Mouse (Mus musculus): Measurements from ENCODE around the gene Tshz2. TPM values are rescaled to one million over a fixed set of nuclear protein-coding genes. Genes with fewer than 3 reads are reported as not detected.

The Tshz2 gene
- polyA plus RNA-seq, 1 experiment from 2014 or later: 1.3 TPM

DNA sequence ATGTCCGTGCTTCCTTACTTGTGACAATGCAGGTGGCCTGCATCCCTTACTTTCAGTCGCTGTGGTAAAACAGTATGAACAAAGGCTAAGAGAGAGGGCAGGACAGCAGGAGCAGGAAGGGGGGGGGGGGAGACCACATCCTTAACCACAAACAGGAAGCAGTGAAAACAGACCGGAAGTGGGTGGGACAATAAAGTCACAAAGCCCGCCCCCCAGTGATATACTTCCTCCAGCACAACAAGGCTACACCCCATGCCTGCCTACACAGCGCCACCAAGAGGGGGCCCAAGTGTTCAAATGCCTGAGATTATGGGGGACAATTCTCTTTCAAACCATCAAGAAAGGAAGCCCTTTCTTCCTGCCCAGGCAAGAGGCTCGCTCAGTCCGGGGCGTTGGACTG is 392.1 kb downstream of the Tshz2 start:
- Histone ChIP-seq H3K9me3 (ENCODE audit: control insufficient read depth, low read length) (no peaks in the 10 kb centered on the region), H3K4me2 (no peak overlapping the region), H3K4me1 (ENCODE audit: control insufficient read depth, insufficient read depth, low read length) (no peaks in the 10 kb centered on the region), H3K27ac (ENCODE audit: low read depth, low read length) (no peak overlapping the region), H3K27me3 (ENCODE audit: control insufficient read depth, insufficient read depth, low read length) (no peaks in the 10 kb centered on the region), H3K36me3 (ENCODE audit: control insufficient read depth, insufficient read depth, low read length) (no peaks in the 10 kb centered on the region), H3K9ac (ENCODE audit: low read length) (no peak overlapping the region), H3K4me3 (ENCODE audit: low read depth, low read length) (no peak overlapping the region)
- ATAC-seq (ENCODE audit: low FRiP score) (no peak), DNase-seq (ENCODE audit: low spot score, missing footprints) (no peak)
- 92% methylated on average over 8 of the region's 8 CpGs for WGBS

DNA sequence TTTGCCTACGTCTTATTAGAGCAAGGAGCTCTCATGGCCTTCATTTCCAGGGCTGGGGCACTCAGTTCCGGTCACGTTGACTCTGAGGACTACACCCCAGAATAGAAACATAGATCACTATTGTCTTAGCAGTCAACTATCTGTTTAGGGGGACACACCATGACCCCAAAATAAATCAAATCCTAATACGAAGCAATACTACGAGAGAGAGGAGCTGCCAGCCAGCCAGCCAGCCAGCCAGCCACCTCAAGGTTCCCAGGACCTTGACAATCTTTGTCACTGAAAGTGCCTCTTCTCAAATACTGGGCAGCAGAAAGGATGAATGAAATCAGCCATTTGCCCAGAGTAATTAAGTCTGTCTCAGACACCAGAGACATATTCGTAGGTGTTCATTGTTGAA is 393.1 kb downstream of the Tshz2 start:
- Histone ChIP-seq H3K4me2 (no peak overlapping the region), H3K4me1 (ENCODE audit: control insufficient read depth, insufficient read depth, low read length) (no peaks in the 10 kb centered on the region), H3K27me3 (ENCODE audit: control insufficient read depth, insufficient read depth, low read length) (no peaks in the 10 kb centered on the region), H3K36me3 (ENCODE audit: control insufficient read depth, insufficient read depth, low read length) (no peaks in the 10 kb centered on the region), H3K9ac (ENCODE audit: low read length) (no peak overlapping the region), H3K4me3 (ENCODE audit: low read depth, low read length) (no peak overlapping the region), H3K9me3 (ENCODE audit: control insufficient read depth, low read length) (no peaks in the 10 kb centered on the region; the same call in 1 of the 2 replicates), H3K27ac (ENCODE audit: low read depth, low read length) (no peak overlapping the region)
- WGBS: 95% methylated on average over 6 of the region's 6 CpGs
- no peak for ATAC-seq (ENCODE audit: low FRiP score)
- no peak for DNase-seq (ENCODE audit: low spot score, missing footprints)

DNA sequence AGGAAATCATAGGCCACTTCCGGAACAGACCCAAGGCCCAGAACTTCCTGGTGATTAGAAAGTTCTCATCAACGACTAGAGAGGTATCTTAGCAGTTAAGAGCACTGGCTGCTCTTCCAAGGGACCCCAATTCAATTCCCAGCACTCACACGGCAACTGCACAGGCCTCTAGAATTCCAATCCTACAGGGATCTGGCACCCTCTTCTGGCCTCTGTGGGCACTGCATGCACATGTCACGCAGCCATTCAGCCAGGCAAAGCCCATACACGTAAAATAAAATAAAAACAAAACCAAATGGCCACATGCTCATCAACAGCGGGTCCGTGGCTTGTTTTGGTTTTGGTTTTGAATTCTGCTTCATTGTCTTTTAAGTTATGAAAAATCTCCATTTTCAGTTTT is 395.0 kb downstream of the Tshz2 start:
- no peaks in the 10 kb centered on the region for H3K4me1 ChIP-seq (ENCODE audit: control insufficient read depth, insufficient read depth, low read length)
- no peak for DNase-seq (ENCODE audit: low spot score, missing footprints)
- H3K9ac ChIP-seq (ENCODE audit: low read length): no peak overlapping the region
- H3K27me3 ChIP-seq (ENCODE audit: control insufficient read depth, insufficient read depth, low read length): no peaks in the 10 kb centered on the region
- no peaks in the 10 kb centered on the region; the same call in 1 of the 2 replicates for H3K9me3 ChIP-seq (ENCODE audit: control insufficient read depth, low read length)
- no peaks in the 10 kb centered on the region for H3K36me3 ChIP-seq (ENCODE audit: control insufficient read depth, insufficient read depth, low read length)
- no peak overlapping the region for H3K4me3 ChIP-seq (ENCODE audit: low read depth, low read length)
- 91% methylated on average over 7 of the region's 7 CpGs for WGBS
- ATAC-seq (ENCODE audit: low FRiP score): no peak
- H3K27ac ChIP-seq (ENCODE audit: low read depth, low read length): no peak overlapping the region
- H3K4me2 ChIP-seq: no peak overlapping the region

DNA sequence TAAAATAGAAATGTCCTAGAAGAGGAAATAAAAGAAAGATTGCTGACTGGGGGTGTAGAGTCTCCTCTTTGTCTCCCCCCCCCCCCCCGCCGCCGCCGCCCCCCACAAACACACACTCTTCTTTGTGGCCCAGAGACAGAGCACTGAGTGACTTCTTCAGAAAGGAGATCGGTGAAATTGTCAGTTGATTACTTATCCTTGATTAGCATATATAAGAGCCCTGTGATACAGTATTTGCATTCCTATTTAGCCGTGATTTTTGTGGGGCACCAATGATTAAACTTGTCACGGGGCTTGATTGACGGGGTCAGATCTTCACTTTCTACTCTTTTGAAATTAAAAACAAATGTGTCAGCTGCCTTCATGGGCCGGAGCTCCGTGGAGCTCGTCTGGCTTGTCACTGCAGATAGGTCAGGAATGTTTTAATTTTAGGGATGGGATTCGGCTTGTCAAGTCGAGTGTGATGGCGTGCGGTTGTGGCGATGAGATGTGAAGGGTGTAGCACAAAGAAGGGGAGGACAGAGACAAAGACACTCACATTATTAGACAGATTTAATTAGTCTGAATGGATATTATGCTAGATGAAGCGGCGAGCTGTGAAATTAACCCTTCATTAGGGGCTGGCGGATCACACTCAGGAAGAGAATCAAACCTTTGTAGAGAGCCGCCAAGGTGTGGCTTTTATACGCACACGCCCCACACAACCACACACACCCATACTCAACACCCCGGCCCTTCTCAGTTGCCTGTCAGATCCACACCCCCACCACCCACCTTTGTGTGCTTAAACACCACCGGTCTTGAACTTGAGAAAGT is 395.9 kb downstream of the Tshz2 start:
- 78% methylated on average over 22 of the region's 24 CpGs for WGBS
- Histone ChIP-seq H3K9ac (ENCODE audit: low read length) (no peak overlapping the region), H3K36me3 (ENCODE audit: control insufficient read depth, insufficient read depth, low read length) (no peaks in the 10 kb centered on the region), H3K4me3 (ENCODE audit: low read depth, low read length) (no peak overlapping the region), H3K27ac (ENCODE audit: low read depth, low read length) (no peak overlapping the region), H3K9me3 (ENCODE audit: control insufficient read depth, low read length) (no peaks in the 10 kb centered on the region; the same call in 1 of the 2 replicates), H3K4me2 (no peak overlapping the region), H3K27me3 (ENCODE audit: control insufficient read depth, insufficient read depth, low read length) (no peaks in the 10 kb centered on the region), H3K4me1 (ENCODE audit: control insufficient read depth, insufficient read depth, low read length) (no peaks in the 10 kb centered on the region)
- ATAC-seq (ENCODE audit: low FRiP score): no peak
- DNase-seq (ENCODE audit: low spot score, missing footprints): no peak

DNA sequence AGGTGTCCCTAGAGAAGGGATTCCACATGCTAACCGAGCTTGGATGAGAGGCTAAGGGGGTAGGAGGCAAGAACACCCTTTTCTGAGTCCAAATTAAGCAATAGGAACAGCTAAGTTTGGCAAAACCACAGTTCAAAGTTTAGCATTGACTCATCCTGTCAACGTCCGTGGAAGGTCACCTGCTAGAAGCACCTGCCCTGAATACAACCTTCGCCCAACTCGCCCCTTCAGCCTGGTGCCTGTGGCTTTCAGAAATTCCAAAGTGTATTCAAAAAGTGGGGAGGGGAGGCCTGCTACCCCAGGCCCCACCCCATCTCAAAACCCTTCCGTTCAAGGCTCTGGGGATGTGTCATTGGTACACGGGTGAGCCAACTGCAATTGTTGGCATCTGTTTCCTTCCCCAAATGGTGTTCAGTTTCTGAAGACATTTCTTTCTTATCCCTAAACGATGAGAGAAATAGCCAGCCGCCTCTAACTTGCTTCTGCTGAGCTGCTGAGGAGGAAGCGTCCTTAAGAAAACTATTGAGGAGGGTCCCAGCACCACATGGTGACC is 396.6 kb downstream of the Tshz2 start:
- H3K4me1 ChIP-seq (ENCODE audit: control insufficient read depth, insufficient read depth, low read length): no peaks in the 10 kb centered on the region
- no peak for ATAC-seq (ENCODE audit: low FRiP score)

DNA sequence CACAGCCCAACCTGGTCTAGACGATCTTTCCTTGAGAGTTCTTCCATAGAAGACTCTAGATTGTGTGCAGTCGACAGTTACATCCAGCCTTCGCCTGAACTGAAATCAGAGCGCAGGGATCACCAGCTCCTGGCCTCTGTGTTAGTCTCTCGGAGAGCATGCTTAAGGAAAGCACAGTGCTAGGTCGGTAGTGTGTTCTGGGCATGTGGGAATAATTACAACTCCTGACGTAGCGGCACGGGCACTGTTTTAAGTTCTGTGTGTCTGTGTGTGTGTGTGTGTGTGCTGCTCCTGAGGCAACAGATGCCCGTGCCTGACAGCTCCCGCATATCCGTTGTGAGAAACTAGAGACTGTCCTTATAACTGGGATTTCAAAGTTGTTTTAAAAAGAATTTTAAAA is 398.4 kb downstream of the Tshz2 start:
- no peak overlapping the region for H3K27ac ChIP-seq (ENCODE audit: low read depth, low read length)
- no peaks in the 10 kb centered on the region for H3K27me3 ChIP-seq (ENCODE audit: control insufficient read depth, insufficient read depth, low read length)
- WGBS: 84% methylated on average over 12 of the region's 12 CpGs
- H3K9ac ChIP-seq (ENCODE audit: low read length): no peak overlapping the region
- DNase-seq (ENCODE audit: low spot score, missing footprints) (no peak), ATAC-seq (ENCODE audit: low FRiP score) (no peak)
- no peaks in the 10 kb centered on the region; the same call in 1 of the 2 replicates for H3K9me3 ChIP-seq (ENCODE audit: control insufficient read depth, low read length)
- no peak overlapping the region for H3K4me2 ChIP-seq
- no peaks in the 10 kb centered on the region for H3K36me3 ChIP-seq (ENCODE audit: control insufficient read depth, insufficient read depth, low read length)
- H3K4me3 ChIP-seq (ENCODE audit: low read depth, low read length): no peak overlapping the region
- no peaks in the 10 kb centered on the region for H3K4me1 ChIP-seq (ENCODE audit: control insufficient read depth, insufficient read depth, low read length)

More for the DNA sequence above, 396.6 kb downstream of the Tshz2 start:
- Histone ChIP-seq H3K27ac (ENCODE audit: low read depth, low read length) (no peak overlapping the region), H3K4me3 (ENCODE audit: low read depth, low read length) (no peak overlapping the region), H3K9ac (ENCODE audit: low read length) (no peak overlapping the region), H3K27me3 (ENCODE audit: control insufficient read depth, insufficient read depth, low read length) (no peaks in the 10 kb centered on the region), H3K9me3 (ENCODE audit: control insufficient read depth, low read length) (no peaks in the 10 kb centered on the region; the same call in 1 of the 2 replicates), H3K4me2 (no peak overlapping the region), H3K36me3 (ENCODE audit: control insufficient read depth, insufficient read depth, low read length) (no peaks in the 10 kb centered on the region)
- DNase-seq (ENCODE audit: low spot score, missing footprints): no peak
- WGBS: 88% methylated on average over 10 of the region's 10 CpGs

DNA sequence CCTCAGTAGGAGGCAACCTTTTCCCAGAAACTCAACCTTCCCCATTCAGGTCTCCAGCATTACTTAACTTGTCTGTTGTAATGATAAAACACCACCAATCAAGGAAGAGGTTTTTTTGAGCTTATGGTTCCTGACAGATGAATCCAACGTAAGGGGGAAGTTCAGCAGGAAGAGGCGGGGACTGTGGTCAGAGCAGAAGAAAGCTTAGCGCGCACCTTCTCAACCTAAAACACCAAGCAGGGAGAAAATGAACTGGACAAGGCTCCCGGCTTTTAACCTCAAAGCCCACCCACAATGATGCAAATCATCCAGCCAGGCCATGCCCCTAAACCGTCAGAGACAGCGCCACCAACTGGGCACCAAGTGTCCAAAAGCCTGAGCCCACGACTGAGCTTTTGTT is 399.1 kb downstream of the Tshz2 start:
- no peak overlapping the region for H3K4me3 ChIP-seq (ENCODE audit: low read depth, low read length)
- DNase-seq (ENCODE audit: low spot score, missing footprints) (no peak), ATAC-seq (ENCODE audit: low FRiP score) (no peak)
- no peaks in the 10 kb centered on the region; the same call in 1 of the 2 replicates for H3K4me1 ChIP-seq (ENCODE audit: control insufficient read depth, insufficient read depth, low read length)
- H3K9me3 ChIP-seq (ENCODE audit: control insufficient read depth, low read length): no peaks in the 10 kb centered on the region; the same call in 1 of the 2 replicates
- no peak overlapping the region for H3K4me2 ChIP-seq
- H3K9ac ChIP-seq (ENCODE audit: low read length): no peak overlapping the region
- H3K36me3 ChIP-seq (ENCODE audit: control insufficient read depth, insufficient read depth, low read length): no peaks in the 10 kb centered on the region
- WGBS: 73% methylated on average over 8 of the region's 8 CpGs
- no peak overlapping the region for H3K27ac ChIP-seq (ENCODE audit: low read depth, low read length)
- H3K27me3 ChIP-seq (ENCODE audit: control insufficient read depth, insufficient read depth, low read length): no peaks in the 10 kb centered on the region

DNA sequence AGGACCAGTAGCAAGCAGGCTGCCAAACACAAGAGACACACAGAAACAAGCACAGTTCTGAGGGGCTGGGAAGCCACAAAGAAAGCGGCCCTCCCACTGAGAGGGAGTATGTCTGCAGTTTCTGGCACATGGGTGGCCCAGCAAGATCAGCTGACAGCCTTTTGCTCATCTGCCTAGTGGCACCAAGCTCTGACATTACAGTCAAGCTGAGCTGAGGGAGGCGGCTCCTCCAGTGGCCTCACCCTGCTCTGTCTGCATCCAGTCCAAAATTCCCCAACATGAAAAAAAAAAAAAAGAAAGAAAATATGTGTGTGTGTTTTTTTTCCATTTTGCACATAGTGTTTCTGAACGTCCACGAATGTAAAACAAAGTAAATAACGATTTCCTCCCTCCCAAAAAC is 400.4 kb downstream of the Tshz2 start:
- no peaks in the 10 kb centered on the region for H3K36me3 ChIP-seq (ENCODE audit: control insufficient read depth, insufficient read depth, low read length)
- no peaks in the 10 kb centered on the region; the same call in 1 of the 2 replicates for H3K4me1 ChIP-seq (ENCODE audit: control insufficient read depth, insufficient read depth, low read length)
- H3K27me3 ChIP-seq (ENCODE audit: control insufficient read depth, insufficient read depth, low read length): no peaks in the 10 kb centered on the region
- H3K4me3 ChIP-seq (ENCODE audit: low read depth, low read length): no peak overlapping the region
- no peak overlapping the region for H3K4me2 ChIP-seq
- ATAC-seq (ENCODE audit: low FRiP score) (no peak), DNase-seq (ENCODE audit: low spot score, missing footprints) (no peak)
- H3K9ac ChIP-seq (ENCODE audit: low read length): no peak overlapping the region
- H3K27ac ChIP-seq (ENCODE audit: low read depth, low read length): no peak overlapping the region
- no peaks in the 10 kb centered on the region; the same call in 1 of the 2 replicates for H3K9me3 ChIP-seq (ENCODE audit: control insufficient read depth, low read length)
- 82% methylated on average over 5 of the region's 5 CpGs for WGBS

DNA sequence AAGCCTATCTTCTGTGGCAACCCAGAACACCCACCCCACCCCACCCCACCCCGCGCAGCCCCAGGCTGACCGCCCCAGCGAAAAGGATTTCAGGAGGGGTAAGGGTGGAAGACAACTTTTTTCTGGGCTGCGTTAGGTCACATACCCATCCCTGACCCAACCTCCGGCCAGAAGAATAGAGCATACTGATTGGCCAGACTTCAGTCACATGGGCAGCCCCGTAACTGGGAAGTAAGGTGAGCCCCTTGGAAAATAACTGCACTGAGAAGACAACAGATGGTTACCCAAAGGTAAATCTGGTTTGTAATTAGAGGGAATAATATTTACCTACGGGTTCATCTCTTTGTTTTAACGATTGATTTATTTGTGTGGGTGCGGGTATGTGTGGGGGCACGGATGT is 402.0 kb downstream of the Tshz2 start:
- Histone ChIP-seq H3K4me2 (no peak overlapping the region), H3K4me1 (ENCODE audit: control insufficient read depth, insufficient read depth, low read length) (no peaks in the 10 kb centered on the region; the same call in 1 of the 2 replicates), H3K27ac (ENCODE audit: low read depth, low read length) (no peak overlapping the region), H3K36me3 (ENCODE audit: control insufficient read depth, insufficient read depth, low read length) (no peaks in the 10 kb centered on the region), H3K27me3 (ENCODE audit: control insufficient read depth, insufficient read depth, low read length) (no peaks in the 10 kb centered on the region), H3K9ac (ENCODE audit: low read length) (no peak overlapping the region), H3K4me3 (ENCODE audit: low read depth, low read length) (no peak overlapping the region), H3K9me3 (ENCODE audit: control insufficient read depth, low read length) (no peaks in the 10 kb centered on the region; the same call in 1 of the 2 replicates)
- WGBS: 96% methylated on average over 11 of the region's 11 CpGs
- no peak for ATAC-seq (ENCODE audit: low FRiP score)
- DNase-seq (ENCODE audit: low spot score, missing footprints): no peak

All from midbrain, embryonic 11.5 days (tissue).